Mouse (Mus musculus) bone marrow macrophage, adult 2 months (primary cell): Measurements from ENCODE around the gene Ankrd7.

Experiments used
- CTCF ChIP-seq: IDR thresholded peaks from 2 replicates; pipeline ENCODE4 v1.5.1; 2012; ENCODE audit warnings: low read depth, mild to moderate bottlenecking, low read length, moderate library complexity
- POLR2A ChIP-seq: IDR thresholded peaks from 2 replicates; pipeline ENCODE4 v1.6.1; 2012; ENCODE audit warnings: mild to moderate bottlenecking, low read depth, low read length, borderline replicate concordance

- no peak for TF ChIP-seq POLR2A
- TF ChIP-seq CTCF, result no peak
These were observed 28.0 kb downstream of the Ankrd7 start for GRCm38 (mm10) chr6:18894142-18894541.
